Mouse (Mus musculus) adrenal gland (tissue): ENCODE measurements around the gene Gm12888.
"Not testable (repeated sequence)": the region's sequence is repeated elsewhere in the genome, so short reads cannot be mapped to it uniquely, and the experiment has no call there.

Experiments used
- intact Hi-C: fragments of 180-260 bp; cut with DNase I; formaldehyde crosslinking; loops from one replicate; pipeline ENCODE4 v1.15.1; 2025
- long read RNA-seq, 2 experiments: library from polyadenylated mRNA; unstranded; transcript quantifications; one replicate each; pipeline ENCODE4 v2.0.0; 2020; ENCODE audit warnings: borderline replicate concordance in 1 of 2; ENCODE audit not compliant: insufficient replicate concordance in 1 of 2

The Gm12888 gene
- long read RNA-seq, experiment 1 = 0 reads
- long read RNA-seq, experiment 2 = 0 reads

GRCm38 (mm10) chr4:121324817-121325216 is at the start of gene Gm12888:
Gm12888 (minus strand) TSS chr4:121324917.
- intact Hi-C loops = not testable (repeated sequence)
